Mouse (Mus musculus): ENCODE data around the gene Trir. TPM values are rescaled to one million over a fixed set of nuclear protein-coding genes. Genes with fewer than 3 reads are reported as not detected.

Trir gene
- total RNA-seq (2023), result 194 to 214 TPM (median 210 TPM) in 4 replicates

DNA sequence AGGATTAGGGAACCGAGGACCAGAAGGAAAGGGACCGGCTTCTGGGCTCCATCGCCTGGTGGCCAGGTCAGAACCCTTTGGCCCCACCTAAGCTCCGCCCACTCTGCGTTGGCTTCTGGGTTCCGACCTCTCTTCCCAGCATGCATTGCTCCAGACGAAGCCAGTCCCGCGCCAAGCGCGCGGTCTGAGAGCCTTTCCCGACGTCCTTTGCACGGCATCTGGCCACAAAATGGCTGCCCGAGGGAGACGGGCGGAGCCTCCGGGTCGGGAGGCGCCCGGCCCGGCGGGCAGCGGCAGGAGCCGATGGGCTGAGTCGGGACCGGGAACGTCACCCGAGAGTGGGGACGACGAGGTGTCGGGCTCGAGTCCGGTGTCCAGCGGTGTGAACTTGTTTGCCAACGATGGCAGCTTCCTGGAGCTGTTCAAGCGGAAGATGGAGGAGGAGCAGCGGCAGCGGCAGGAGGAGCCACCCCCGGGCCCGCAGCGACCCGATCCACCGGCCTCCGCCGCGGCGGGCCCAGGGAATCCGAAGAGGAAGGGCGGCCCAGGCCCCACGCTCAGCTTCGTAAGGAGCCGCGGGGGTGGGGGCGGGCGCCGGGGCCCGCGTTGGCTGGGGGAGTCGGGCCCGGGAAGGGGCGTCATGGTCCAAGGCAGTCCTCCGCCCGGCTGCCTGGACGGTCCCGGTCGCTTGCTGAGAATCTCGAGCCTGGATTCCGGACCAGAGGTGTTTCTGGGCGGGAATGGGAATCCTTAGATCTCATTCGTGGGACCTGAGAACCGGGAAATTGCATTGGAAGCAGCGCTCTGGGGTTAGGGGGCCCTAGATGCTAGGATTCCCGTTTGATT is at the start of gene Trir:
Gene Trir, plus strand, starts transcription at position 154 of the 846 bp plus-strand sequence.

DNA sequence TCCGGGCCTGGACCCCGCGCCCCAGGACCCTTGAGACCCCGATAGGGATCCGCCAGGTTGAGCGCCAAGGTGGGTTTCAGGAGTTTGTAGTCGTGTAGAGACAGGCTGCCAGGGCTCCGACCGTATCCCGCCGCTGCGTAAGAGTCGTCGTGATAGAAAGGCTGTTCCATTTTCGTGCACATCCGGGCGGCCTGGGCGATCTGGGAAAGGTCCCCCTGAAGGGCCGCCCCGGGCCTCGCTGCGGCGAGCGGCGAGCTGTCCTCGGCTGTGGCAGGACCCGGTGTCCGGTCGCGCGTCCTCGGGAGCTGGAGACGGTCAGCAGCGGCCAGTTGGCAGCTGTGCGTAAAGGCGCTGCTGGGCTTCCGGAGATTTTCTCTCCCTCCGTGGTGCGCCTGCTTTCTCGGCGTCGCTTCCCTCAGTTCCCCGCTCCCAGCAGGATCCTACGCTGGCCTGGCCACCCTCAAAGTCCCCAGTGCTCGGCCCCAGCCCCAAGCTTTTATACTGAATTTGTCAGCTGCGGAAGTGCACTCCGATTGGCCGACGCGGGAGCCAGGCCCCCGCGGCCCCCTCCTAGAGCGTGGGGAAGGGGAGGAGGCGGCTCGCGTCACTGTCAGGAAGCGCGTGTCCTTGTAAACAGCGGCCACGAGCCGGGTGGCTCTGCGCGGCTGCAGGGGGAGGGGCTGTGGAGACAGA is 48.2 kb upstream of the Trir start, which contains the start of gene Junb:
Gene Junb, minus strand, starts transcription at position 471 of the 693 bp plus-strand sequence.

DNA sequence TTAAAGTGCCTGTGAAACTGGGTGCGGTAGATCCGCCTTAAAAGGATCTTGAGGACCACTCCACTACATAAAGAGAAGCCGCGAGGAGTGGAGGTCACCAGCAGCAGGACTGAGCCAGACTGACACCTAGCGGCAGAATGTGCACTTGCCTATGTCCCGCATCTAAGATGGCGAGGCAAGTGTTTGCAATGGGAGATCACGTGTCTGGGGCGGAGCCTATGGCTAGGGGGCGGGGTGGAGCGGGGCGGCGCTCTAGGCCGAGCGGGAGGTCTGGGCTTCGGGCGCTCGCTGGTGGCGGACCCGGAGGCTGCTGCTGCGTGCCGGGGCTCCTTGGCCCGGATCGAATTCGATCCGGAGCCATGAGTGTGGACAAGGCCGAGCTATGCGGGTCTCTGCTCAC is 36.3 kb upstream of the Trir start, which contains the start of gene Hook2:
Gene Hook2, plus strand, starts transcription at position 255 of the 400 bp plus-strand sequence.

DNA sequence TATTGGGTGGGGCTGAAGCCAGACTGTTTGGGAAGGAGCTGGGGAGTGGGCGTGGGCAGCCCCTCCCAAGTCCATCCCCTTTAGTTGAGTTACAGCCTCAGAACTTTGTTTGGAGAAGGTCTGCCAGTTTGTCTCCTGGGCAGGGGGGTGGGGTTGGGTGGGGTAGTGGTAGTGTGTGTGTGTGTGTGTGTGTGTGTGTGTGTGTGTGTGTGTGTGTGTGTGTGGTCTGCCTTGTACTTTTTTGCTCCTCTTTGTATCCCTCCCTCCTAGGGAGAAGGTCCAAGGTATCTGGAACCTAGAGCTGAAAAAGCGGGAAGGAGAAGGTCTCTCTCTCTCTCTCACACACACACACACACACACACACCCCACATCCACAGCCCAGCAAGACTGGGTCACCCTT is 12.2 kb upstream of the Trir start, which contains the start of gene Best2:
Gene Best2, minus strand, starts transcription at position 101 of the 400 bp plus-strand sequence.

GRCm38 (mm10) chr8:85025098-85025932 is 1.3 kb upstream of the Trir start, which contains the start of gene Asna1:
Asna1 (minus strand) TSS chr8:85025281.

GRCm38 (mm10) chr8:85036718-85037365 is 10.2 kb downstream of the Trir start, which contains the start of gene Tnpo2:
Tnpo2 (plus strand) TSS chr8:85036915.

GRCm38 (mm10) chr8:85059879-85060616 is 33.4 kb downstream of the Trir start, which contains the start of gene Fbxw9:
Fbxw9 (plus strand) TSS chr8:85060055.

GRCm38 (mm10) chr8:85067982-85068381 is 41.4 kb downstream of the Trir start, which contains the start of gene Gm5741:
Gm5741 (minus strand) TSS chr8:85067982.

DNA sequence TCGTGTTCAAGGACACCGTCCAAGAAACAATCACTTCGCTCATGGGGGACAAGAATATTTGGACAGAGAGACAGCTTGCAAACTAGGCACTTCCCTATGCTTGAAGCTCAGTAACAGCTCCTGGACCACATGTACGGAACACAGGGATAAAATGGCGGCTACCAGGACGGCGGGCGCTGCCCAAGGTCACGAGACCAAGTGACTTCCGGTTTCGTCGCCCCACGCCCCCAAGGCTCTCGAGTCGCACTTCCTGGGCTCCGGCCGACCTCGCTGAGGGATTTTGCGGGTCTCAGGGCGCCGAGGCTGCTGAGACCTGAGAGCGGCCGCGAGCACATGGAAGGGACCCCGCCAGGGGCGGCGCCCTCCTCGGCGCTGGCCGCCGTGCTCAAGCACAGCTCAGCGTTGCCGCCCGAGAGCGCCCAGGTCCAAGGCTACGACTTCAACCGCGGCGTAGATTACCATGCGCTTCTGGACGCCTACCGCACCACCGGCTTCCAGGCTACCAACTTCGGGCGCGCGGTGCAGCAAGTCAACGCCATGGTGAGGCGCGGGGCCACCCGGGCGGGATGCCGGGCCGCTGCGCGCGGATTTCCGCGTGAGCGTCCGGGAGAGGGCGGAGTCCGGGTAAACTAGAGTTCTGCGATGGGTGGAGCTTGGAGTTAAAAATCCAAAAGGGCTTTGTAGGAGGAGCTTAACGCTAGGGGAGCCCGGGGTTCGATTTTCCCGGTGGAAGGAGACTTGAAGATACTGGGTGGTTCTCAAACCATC is 45.1 kb downstream of the Trir start, which contains the start of gene Dhps:
Gene Dhps, plus strand, starts transcription at position 244 of the 768 bp plus-strand sequence.

Other genes starting within 250 kb of the Trir start
- 0.97 to 3.7 TPM (median 2.8 TPM) in 4 replicates for gene Nfix, start 226.5 kb upstream of the Trir start, total RNA-seq (2023)
- 1.4 to 2.6 TPM (median 2.4 TPM) in 4 replicates for gene Dand5, start 204.0 kb upstream of the Trir start, total RNA-seq (2023)
- gene Gadd45gip1, start 195.3 kb upstream of the Trir start, total RNA-seq (2023), result 10.7 to 13.2 TPM (median 12.1 TPM) in 4 replicates
- 53.8 to 68.0 TPM (median 60.0 TPM) in 4 replicates for gene Rad23a, start 186.2 kb upstream of the Trir start, total RNA-seq (2023)
- gene Calr, start 179.9 kb upstream of the Trir start, total RNA-seq (2023), result 520 to 585 TPM (median 529 TPM) in 4 replicates
- 60.9 to 68.8 TPM (median 65.9 TPM) in 4 replicates for gene Farsa, start 169.8 kb upstream of the Trir start, total RNA-seq (2023)
- 5.7 to 9.3 TPM (median 8.5 TPM) in 4 replicates for gene Syce2, start 154.7 kb upstream of the Trir start, total RNA-seq (2023)
- gene Gcdh, start 132.9 kb upstream of the Trir start, total RNA-seq (2023), result 19.0 to 33.9 TPM (median 24.8 TPM) in 4 replicates
- 0.39 TPM in 1 of 4 replicates, not detected in the others for gene Klf1, start 124.9 kb upstream of the Trir start, total RNA-seq (2023)
- gene Dnase2a, start 118.3 kb upstream of the Trir start, total RNA-seq (2023), result 56.5 to 67.9 TPM (median 65.7 TPM) in 4 replicates
- 0.18 to 0.44 TPM (median 0.31 TPM) in 4 replicates for gene Mast1, start 89.5 kb upstream of the Trir start, total RNA-seq (2023)
- gene Rtbdn, start 79.8 kb upstream of the Trir start, total RNA-seq (2023), result not detected in 4 replicates
- 3.3 TPM in 1 of 4 replicates, not detected in the others for gene Gm49661, start 57.4 kb upstream of the Trir start, total RNA-seq (2023)
- 55.0 to 57.2 TPM (median 55.6 TPM) in 4 replicates for gene Prdx2, start 57.2 kb upstream of the Trir start, total RNA-seq (2023)
- 24.0 to 35.1 TPM (median 26.0 TPM) in 4 replicates for gene Rnaseh2a, start 57.1 kb upstream of the Trir start, total RNA-seq (2023)
- 1,593 to 1,983 TPM (median 1,752 TPM) in 4 replicates for gene Junb, start 48.1 kb upstream of the Trir start, total RNA-seq (2023)
- 6.7 to 9.1 TPM (median 8.3 TPM) in 4 replicates for gene Hook2, start 36.2 kb upstream of the Trir start, total RNA-seq (2023)
- gene Best2, start 12.3 kb upstream of the Trir start, total RNA-seq (2023), result not detected in 4 replicates
- gene Asna1, start 1.5 kb upstream of the Trir start, total RNA-seq (2023), result 80.7 to 99.0 TPM (median 92.9 TPM) in 4 replicates
- gene Tnpo2, start 10.1 kb downstream of the Trir start, total RNA-seq (2023), result 44.5 to 50.5 TPM (median 46.9 TPM) in 4 replicates
- gene Fbxw9, start 33.2 kb downstream of the Trir start, total RNA-seq (2023), result 12.9 to 16.5 TPM (median 14.4 TPM) in 4 replicates
- gene Gm5741, start 41.2 kb downstream of the Trir start, total RNA-seq (2023), result not detected in 4 replicates
- 123 to 148 TPM (median 135 TPM) in 4 replicates for gene Dhps, start 44.9 kb downstream of the Trir start, total RNA-seq (2023)
- 43.4 to 52.3 TPM (median 47.1 TPM) in 4 replicates for gene Wdr83os, start 53.9 kb downstream of the Trir start, total RNA-seq (2023)
- 11.1 to 22.3 TPM (median 15.6 TPM) in 4 replicates for gene Wdr83, start 54.5 kb downstream of the Trir start, total RNA-seq (2023)
- 152 to 159 TPM (median 155 TPM) in 4 replicates for gene Man2b1, start 56.4 kb downstream of the Trir start, total RNA-seq (2023)
- gene Zfp791, start 96.3 kb downstream of the Trir start, total RNA-seq (2023), result not detected in 4 replicates
- gene Cks1brt, start 125.1 kb downstream of the Trir start, total RNA-seq (2023), result not detected in 4 replicates
- gene Olfr371, start 199.2 kb downstream of the Trir start, total RNA-seq (2023), result not detected in 4 replicates

Data from B cell, adult 62 days (primary cell).